Mouse (Mus musculus) C2C12 (cell line): Measurements from ENCODE around the gene Susd6.

ENCODE experiments used
- CTCF ChIP-seq: IDR thresholded peaks from one replicate; pipeline ENCODE4 v1.5.1; 2011; ENCODE audit not compliant: control insufficient read depth, insufficient read depth, insufficient read length
- MAX ChIP-seq: IDR thresholded peaks from one replicate; pipeline ENCODE4 v1.6.1; 2011; ENCODE audit warnings: mild to moderate bottlenecking, control low read depth
- MYOD1 ChIP-seq: IDR thresholded peaks from one replicate; pipeline ENCODE4 v1.6.1; 2011; ENCODE audit warnings: low read depth; ENCODE audit not compliant: control insufficient read depth, insufficient read length
- MYOG ChIP-seq: IDR thresholded peaks from one replicate; pipeline ENCODE4 v1.6.1; 2011; ENCODE audit not compliant: control insufficient read depth, insufficient read length; ENCODE audit errors: extremely low read depth

DNA sequence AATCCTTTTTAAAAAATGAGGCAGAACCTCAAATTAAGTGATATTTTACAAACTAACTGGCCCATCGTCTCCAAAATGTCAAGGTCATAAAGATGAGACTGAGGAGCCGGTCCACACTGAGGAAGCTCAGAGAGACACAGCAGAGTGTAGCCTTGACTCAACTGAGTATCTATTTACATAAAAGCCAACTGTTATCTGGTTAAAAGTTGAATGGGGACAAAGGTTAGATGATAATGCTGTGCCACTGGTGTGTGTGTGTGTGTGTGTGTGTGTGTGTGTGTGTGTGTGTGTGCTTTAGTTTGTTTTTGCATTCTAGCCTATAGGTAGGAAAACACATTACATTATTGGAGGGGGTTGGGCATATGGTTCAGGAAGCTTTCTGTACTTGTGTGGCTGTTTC, 100.8 kb downstream of the Susd6 start:
- TF ChIP-seq MAX (no peak), CTCF (no peak), MYOD1 (no peak), MYOG (no peak)
